In genomic region chr19:3275744-3276365, GRCm38 (mm10) we compare ENCODE assay signal across 27 mouse cellular contexts. TPM values are rescaled to one million over a fixed set of nuclear protein-coding genes. Genes with fewer than 3 reads are reported as not detected.
DNase-seq lines count a peak whose midpoint lies in the region; ATAC-seq and TF ChIP-seq lines count a peak whose summit lies in the region.
"Had no signal": no experiment of that assay in that cellular context is flagged by ENCODE, and none has a peak within 500 bp of the region (broad histone marks: within the 10 kb centered on the region; RNA-seq: fewer than 3 reads in every experiment).

No protein-coding gene starts in this region.

- H3K27ac ChIP-seq in forebrain, embryonic 11.5 days (ENCODE audit: low read depth, low read length), result no peak overlapping the region
- no peak overlapping the region for H3K27ac ChIP-seq in forebrain, embryonic 14.5 days (ENCODE audit: low read depth, low read length)
- no peak overlapping the region for H3K27ac ChIP-seq in hindbrain, embryonic 13.5 days
- no peak overlapping the region for H3K27ac ChIP-seq in hindbrain, embryonic 12.5 days
- no peak overlapping the region for H3K27ac ChIP-seq in hindbrain, postnatal 0 days
- H3K27ac ChIP-seq in hindbrain, embryonic 10.5 days, result no peak overlapping the region
- H3K27ac ChIP-seq: embryonic facial prominence, embryonic 10.5 days; embryonic facial prominence, embryonic 13.5 days; forebrain, embryonic 13.5 days; gastrocnemius, adult 2 months; heart, embryonic 13.5 days had no signal

- ATAC-seq in forebrain, embryonic 11.5 days (replicated peaks; ENCODE audit: low FRiP score), result no peak
- ATAC-seq in forebrain, embryonic 14.5 days, result no peak
- ATAC-seq in hindbrain, embryonic 13.5 days (ENCODE audit: low FRiP score), result 0 out of 2 replicates have a peak, but pooled peaks have one; percentile 28
- ATAC-seq in hindbrain, embryonic 12.5 days (ENCODE audit: low FRiP score), result no peak
- ATAC-seq in hindbrain, postnatal 0 days, result 0 out of 2 replicates have a peak, but pooled peaks have one; percentile 57
- ATAC-seq: activated CD4-positive, CD25-positive, alpha-beta regulatory T cell, adult 4 months; forebrain, embryonic 13.5 days; forebrain, postnatal 0 days; intestine, postnatal 0 days had no signal

- DNase-seq in forebrain, embryonic 11.5 days (ENCODE audit: low spot score), result peak; percentile 21
- DNase-seq in forebrain, embryonic 14.5 days (ENCODE audit: low spot score), result no peak
- DNase-seq in hindbrain, postnatal 0 days (ENCODE audit: low spot score), result no peak
- no peak for DNase-seq in hindbrain, embryonic 10.5 days (ENCODE audit: low spot score)
- peak; percentile 1 for DNase-seq in thymus, postnatal 4 days
- DNase-seq in thymus, postnatal 25 days, result no peak
- DNase-seq: adrenal gland, adult 8-10 months; adrenal gland, postnatal 25 days; cerebellum, adult 11-12 months; cerebellum, adult 8-10 months; cerebellum, postnatal 10 days; cerebellum, postnatal 36 days; embryo, embryonic 11 days; forebrain, postnatal 0 days; gastrocnemius, adult 2 months; gastrocnemius, postnatal 14 days; heart, adult 18-20 months; heart, postnatal 36 days had no signal

- H3K4me1 ChIP-seq in forebrain, embryonic 11.5 days (replicated peaks; ENCODE audit: control insufficient read depth, insufficient read depth, low read length), result no peaks in the 10 kb centered on the region
- no peaks in the 10 kb centered on the region for H3K4me1 ChIP-seq in forebrain, embryonic 14.5 days (ENCODE audit: control insufficient read depth, insufficient read depth, low read length)
- 0 out of 2 replicates have a peak, but pooled peaks cover 4% of the 10 kb centered on the region for H3K4me1 ChIP-seq in hindbrain, embryonic 13.5 days (replicated peaks)
- H3K4me1 ChIP-seq in hindbrain, embryonic 12.5 days, result no peaks in the 10 kb centered on the region
- no peaks in the 10 kb centered on the region for H3K4me1 ChIP-seq in hindbrain, postnatal 0 days (ENCODE audit: insufficient read depth, low read length)
- no peaks in the 10 kb centered on the region for H3K4me1 ChIP-seq in hindbrain, embryonic 10.5 days (replicated peaks)
- H3K4me1 ChIP-seq: embryonic facial prominence, embryonic 10.5 days; embryonic facial prominence, embryonic 13.5 days; forebrain, embryonic 13.5 days; heart, embryonic 13.5 days had no signal

- H3K4me2 ChIP-seq in forebrain, embryonic 11.5 days (ENCODE audit: low read depth, low read length, severe bottlenecking), result no peak overlapping the region
- no peak overlapping the region for H3K4me2 ChIP-seq in forebrain, embryonic 14.5 days (ENCODE audit: low read length)
- H3K4me2 ChIP-seq in hindbrain, embryonic 13.5 days, result no peak overlapping the region
- H3K4me2 ChIP-seq in hindbrain, embryonic 12.5 days (replicated peaks), result no peak overlapping the region
- no peak overlapping the region for H3K4me2 ChIP-seq in hindbrain, postnatal 0 days (ENCODE audit: low read depth, low read length)
- H3K4me2 ChIP-seq: embryonic facial prominence, embryonic 13.5 days; forebrain, embryonic 13.5 days; heart, embryonic 13.5 days had no signal

- H3K27me3 ChIP-seq in forebrain, embryonic 11.5 days (ENCODE audit: control insufficient read depth, insufficient read depth, low read length), result no peaks in the 10 kb centered on the region
- no peaks in the 10 kb centered on the region for H3K27me3 ChIP-seq in forebrain, embryonic 14.5 days (replicated peaks; ENCODE audit: control insufficient read depth, insufficient read depth, low read length)
- no peaks in the 10 kb centered on the region for H3K27me3 ChIP-seq in hindbrain, embryonic 13.5 days
- H3K27me3 ChIP-seq in hindbrain, embryonic 12.5 days, result no peaks in the 10 kb centered on the region
- H3K27me3 ChIP-seq in hindbrain, postnatal 0 days (ENCODE audit: insufficient read depth, low read length), result no peaks in the 10 kb centered on the region
- H3K27me3 ChIP-seq in hindbrain, embryonic 10.5 days (ENCODE audit: insufficient read depth, poor library complexity, severe bottlenecking), result no peaks in the 10 kb centered on the region
- H3K27me3 ChIP-seq: embryonic facial prominence, embryonic 13.5 days; forebrain, embryonic 13.5 days; heart, embryonic 13.5 days had no signal

- no peaks in the 10 kb centered on the region for H3K9me3 ChIP-seq in forebrain, embryonic 11.5 days (ENCODE audit: control insufficient read depth, low read length)
- no peaks in the 10 kb centered on the region for H3K9me3 ChIP-seq in forebrain, embryonic 14.5 days (replicated peaks; ENCODE audit: control insufficient read depth, low read length)
- no peaks in the 10 kb centered on the region for H3K9me3 ChIP-seq in hindbrain, embryonic 13.5 days
- H3K9me3 ChIP-seq in hindbrain, embryonic 12.5 days (replicated peaks), result no peaks in the 10 kb centered on the region
- H3K9me3 ChIP-seq in hindbrain, postnatal 0 days (ENCODE audit: low read length), result no peaks in the 10 kb centered on the region
- H3K9me3 ChIP-seq in hindbrain, embryonic 10.5 days, result no peaks in the 10 kb centered on the region
- H3K9me3 ChIP-seq: embryonic facial prominence, embryonic 10.5 days; embryonic facial prominence, embryonic 13.5 days; forebrain, embryonic 13.5 days; heart, embryonic 13.5 days had no signal

- H3K9ac ChIP-seq in forebrain, embryonic 11.5 days (ENCODE audit: low read length), result no peak overlapping the region
- H3K9ac ChIP-seq in forebrain, embryonic 14.5 days (ENCODE audit: low read length), result no peak overlapping the region
- H3K9ac ChIP-seq in hindbrain, embryonic 13.5 days, result no peak overlapping the region
- no peak overlapping the region for H3K9ac ChIP-seq in hindbrain, embryonic 12.5 days
- no peak overlapping the region for H3K9ac ChIP-seq in hindbrain, postnatal 0 days (replicated peaks; ENCODE audit: low read length)
- H3K9ac ChIP-seq: embryonic facial prominence, embryonic 13.5 days; forebrain, embryonic 13.5 days; forebrain, postnatal 0 days; heart, embryonic 13.5 days had no signal

- WGBS in forebrain, embryonic 11.5 days, result 91% methylated on average over 3 of the region's 3 CpGs
- WGBS in forebrain, embryonic 14.5 days, result 93% methylated on average over 3 of the region's 3 CpGs
- WGBS in hindbrain, embryonic 13.5 days, result 88% methylated on average over 3 of the region's 3 CpGs
- WGBS in hindbrain, embryonic 12.5 days, result 89% methylated on average over 3 of the region's 3 CpGs
- 81% methylated on average over 3 of the region's 3 CpGs for WGBS in hindbrain, postnatal 0 days
- 89% methylated on average over 3 of the region's 3 CpGs for WGBS in hindbrain, embryonic 10.5 days

- no peak for TF ChIP-seq CTCF in hindbrain, postnatal 0 days (IDR thresholded peaks at IDR 0.05; ENCODE audit: low read depth)

- peaks cover 3% of the 10 kb centered on the region; the same call in 1 of the 2 replicates for H3K36me3 ChIP-seq in forebrain, embryonic 11.5 days (ENCODE audit: control insufficient read depth, insufficient read depth, low read length)
- peaks cover 88% of the 10 kb centered on the region for H3K36me3 ChIP-seq in forebrain, embryonic 14.5 days (ENCODE audit: control insufficient read depth, insufficient read depth, low read length)
- peaks cover 93% of the 10 kb centered on the region for H3K36me3 ChIP-seq in hindbrain, embryonic 13.5 days
- peaks cover 84% of the 10 kb centered on the region for H3K36me3 ChIP-seq in hindbrain, embryonic 12.5 days
- H3K36me3 ChIP-seq in hindbrain, postnatal 0 days (ENCODE audit: insufficient read depth, low read length), result peaks cover 62% of the 10 kb centered on the region
- H3K36me3 ChIP-seq in hindbrain, embryonic 10.5 days, result peaks cover 97% of the 10 kb centered on the region

- H3K4me3 ChIP-seq in forebrain, embryonic 11.5 days (ENCODE audit: low read depth, low read length), result no peak overlapping the region
- H3K4me3 ChIP-seq in forebrain, embryonic 14.5 days (ENCODE audit: low read depth, low read length), result no peak overlapping the region
- no peak overlapping the region for H3K4me3 ChIP-seq in hindbrain, embryonic 13.5 days
- H3K4me3 ChIP-seq in hindbrain, embryonic 12.5 days, result no peak overlapping the region
- H3K4me3 ChIP-seq in hindbrain, postnatal 0 days (ENCODE audit: low read length), result no peak overlapping the region
- H3K4me3 ChIP-seq in hindbrain, embryonic 10.5 days, result no peak overlapping the region
- H3K4me3 ChIP-seq: embryonic facial prominence, embryonic 10.5 days; embryonic facial prominence, embryonic 13.5 days; erythroblast, embryonic 14.5 days; forebrain, embryonic 13.5 days; gastrocnemius, adult 2 months; heart, embryonic 13.5 days had no signal

RNA-seq across cellular contexts. Expression of gene Mrpl21, which starts 6.8 kb away (rescaled TPM):
- 122 and 131 TPM in 2 replicates for polyA plus RNA-seq in forebrain, embryonic 11.5 days (2014; fragmentation: Nextera tagmentation; extraction: Ambion mirVana)
- 112 and 128 TPM in 2 replicates for polyA plus RNA-seq in forebrain, embryonic 14.5 days (2014; fragmentation: Nextera tagmentation; extraction: Ambion mirVana)
- polyA plus RNA-seq in hindbrain, embryonic 13.5 days (2015; fragmentation: Nextera tagmentation; extraction: Ambion mirVana), result 104 and 107 TPM in 2 replicates
- 110 and 114 TPM in 2 replicates for polyA plus RNA-seq in hindbrain, embryonic 12.5 days (2016; fragmentation: Nextera tagmentation; extraction: Ambion mirVana)
- total RNA-seq in hindbrain, postnatal 0 days (2014; rRNA removed), result 62.2 and 65.7 TPM in 2 replicates
- 93.8 and 105 TPM in 2 replicates for polyA plus RNA-seq in hindbrain, postnatal 0 days (2015; fragmentation: Nextera tagmentation; extraction: Ambion mirVana)
- 126 and 128 TPM in 2 replicates for polyA plus RNA-seq in hindbrain, embryonic 10.5 days (2016; fragmentation: Nextera tagmentation; extraction: Ambion mirVana)

RNA-seq across cellular contexts. Expression of gene Ighmbp2, which starts 7.0 kb away (rescaled TPM):
- 9.4 and 10.1 TPM in 2 replicates for polyA plus RNA-seq in forebrain, embryonic 11.5 days (2014; fragmentation: Nextera tagmentation; extraction: Ambion mirVana)
- polyA plus RNA-seq in forebrain, embryonic 14.5 days (2014; fragmentation: Nextera tagmentation; extraction: Ambion mirVana), result 7.0 and 9.5 TPM in 2 replicates
- 10.5 and 12.1 TPM in 2 replicates for polyA plus RNA-seq in hindbrain, embryonic 13.5 days (2015; fragmentation: Nextera tagmentation; extraction: Ambion mirVana)
- polyA plus RNA-seq in hindbrain, embryonic 12.5 days (2016; fragmentation: Nextera tagmentation; extraction: Ambion mirVana), result 11.8 and 12.7 TPM in 2 replicates
- total RNA-seq in hindbrain, postnatal 0 days (2014; rRNA removed), result 10.5 and 11.5 TPM in 2 replicates
- polyA plus RNA-seq in hindbrain, postnatal 0 days (2015; fragmentation: Nextera tagmentation; extraction: Ambion mirVana), result 8.6 and 9.2 TPM in 2 replicates
- 10.9 and 11.2 TPM in 2 replicates for polyA plus RNA-seq in hindbrain, embryonic 10.5 days (2016; fragmentation: Nextera tagmentation; extraction: Ambion mirVana)

RNA-seq across cellular contexts. Expression of gene Cpt1a, which starts 46.3 kb away (rescaled TPM):
- 10.0 and 10.4 TPM in 2 replicates for polyA plus RNA-seq in forebrain, embryonic 11.5 days (2014; fragmentation: Nextera tagmentation; extraction: Ambion mirVana)
- 14.5 and 15.1 TPM in 2 replicates for polyA plus RNA-seq in forebrain, embryonic 14.5 days (2014; fragmentation: Nextera tagmentation; extraction: Ambion mirVana)
- 16.1 and 17.2 TPM in 2 replicates for polyA plus RNA-seq in hindbrain, embryonic 13.5 days (2015; fragmentation: Nextera tagmentation; extraction: Ambion mirVana)
- polyA plus RNA-seq in hindbrain, embryonic 12.5 days (2016; fragmentation: Nextera tagmentation; extraction: Ambion mirVana), result 13.2 and 14.0 TPM in 2 replicates
- 27.7 and 31.1 TPM in 2 replicates for total RNA-seq in hindbrain, postnatal 0 days (2014; rRNA removed)
- polyA plus RNA-seq in hindbrain, postnatal 0 days (2015; fragmentation: Nextera tagmentation; extraction: Ambion mirVana), result 22.3 and 22.4 TPM in 2 replicates
- 3.6 and 5.6 TPM in 2 replicates for polyA plus RNA-seq in hindbrain, embryonic 10.5 days (2016; fragmentation: Nextera tagmentation; extraction: Ambion mirVana)

Comparison
In these comparisons a context has a peak if more than half of its experiments do, and no peak if none do; other contexts are left out.
1. ATAC-seq: peak in hindbrain, embryonic 13.5 days (single experiment) and hindbrain, postnatal 0 days (single experiment); none in forebrain, embryonic 11.5 days (single experiment), forebrain, embryonic 14.5 days (single experiment) and hindbrain, embryonic 12.5 days (single experiment).
2. DNase-seq: peak in forebrain, embryonic 11.5 days (single experiment) and thymus, postnatal 4 days (single experiment); none in forebrain, embryonic 14.5 days (single experiment), hindbrain, postnatal 0 days (single experiment), hindbrain, embryonic 10.5 days (single experiment) and thymus, postnatal 25 days (single experiment).